Mouse (Mus musculus) ES-Bruce4 (cell line): Measurements from ENCODE around the gene Mmadhc.

Experiments used
- CTCF ChIP-seq: IDR thresholded peaks from one replicate; pipeline ENCODE4 v1.8.1; 2011; ENCODE audit warnings: low read depth, low read length
- POLR2A ChIP-seq: IDR thresholded peaks from one replicate; pipeline ENCODE4 v1.8.1; 2011; ENCODE audit warnings: low read length; ENCODE audit not compliant: insufficient read depth

GRCm38 (mm10) chr2:50248551-50248950 lies 48.0 kb downstream of the Mmadhc start:
- TF ChIP-seq POLR2A: no peak
- no peak for TF ChIP-seq CTCF
